Mouse (Mus musculus) limb, embryonic 14.5 days (tissue): ENCODE measurements at regions not wholly inside any gene's neighbourhood (a gene's known extent, or its start where the extent isn't known, plus 50 kb on each side); places are given as distances from the start of the nearest gene placed in this dataset.
A peak's percentile ranks its signal among the peaks of the same experiment; 100 is the strongest.

Experiments used
- ATAC-seq: fragments of 200-750 bp; cut with Nextera tagmentation; 2 replicates; pipeline ENCODE4 v1.8.0; 2017; ENCODE audit warnings: low read depth, moderate number of reproducible peaks, moderate TSS enrichment; ENCODE audit not compliant: low FRiP score
- DNase-seq: peaks from one replicate; pipeline ENCODE4 v3.0.0-alpha.2; 2015; ENCODE audit warnings: low spot score
- H3K27ac ChIP-seq: fragments of 300-500 bp; sonication (generic); replicated peaks from 2 replicates; pipeline ENCODE4 v1.5.1; 2014; ENCODE audit warnings: low read depth, mild to moderate bottlenecking, low read length, moderate library complexity, mixed read lengths
- H3K27me3 ChIP-seq: fragments of 300-500 bp; sonication (generic); 2 replicates; pipeline ENCODE4 v1.6.1; 2014; ENCODE audit warnings: low read length, mixed read lengths; ENCODE audit not compliant: control insufficient read depth, insufficient read depth
- H3K36me3 ChIP-seq: fragments of 300-500 bp; sonication (generic); 2 replicates; pipeline ENCODE4 v1.6.1; 2014; ENCODE audit warnings: mild to moderate bottlenecking, low read length, moderate library complexity, mixed read lengths; ENCODE audit not compliant: control insufficient read depth, insufficient read depth
- H3K4me1 ChIP-seq: fragments of 300-500 bp; sonication (generic); 2 replicates; pipeline ENCODE4 v1.6.1; 2014; ENCODE audit warnings: antibody characterized with exemption, low read length, mixed read lengths; ENCODE audit not compliant: control insufficient read depth, insufficient read depth
- H3K4me2 ChIP-seq: fragments of 300-500 bp; sonication (generic); replicated peaks from 2 replicates; pipeline ENCODE4 v1.6.1; 2014; ENCODE audit warnings: low read depth, mild to moderate bottlenecking, low read length, moderate library complexity; ENCODE audit not compliant: severe bottlenecking
- H3K4me3 ChIP-seq: fragments of 300-500 bp; sonication (generic); replicated peaks from 2 replicates; pipeline ENCODE4 v1.5.1; 2014; ENCODE audit warnings: low read length
- H3K9ac ChIP-seq: fragments of 300-500 bp; sonication (generic); 2 replicates; pipeline ENCODE4 v1.6.1; 2014; ENCODE audit warnings: mild to moderate bottlenecking, low read depth, low read length, moderate library complexity; ENCODE audit not compliant: severe bottlenecking
- H3K9me3 ChIP-seq: fragments of 300-500 bp; sonication (generic); 2 replicates; pipeline ENCODE4 v1.6.1; 2016; ENCODE audit warnings: low read length; ENCODE audit not compliant: control insufficient read depth
- POLR2A ChIP-seq: fragments of 200-500 bp; IDR thresholded peaks from 2 replicates; pipeline ENCODE4 v1.8.0; 2012; ENCODE audit warnings: inconsistent platforms, mild to moderate bottlenecking, moderate library complexity, borderline replicate concordance; ENCODE audit not compliant: insufficient read depth, insufficient read length; ENCODE audit errors: extremely low read depth
- WGBS: fragments of 180-500 bp; shearing (Covaris S2); extraction: QIAGEN DNeasy Blood & Tissue Kit; methylation state at CpG from one replicate; pipeline ENCODE4 v1.1.7; 2014; 5-methylcytosine and 5-hydroxymethylcytosine counted together

DNA sequence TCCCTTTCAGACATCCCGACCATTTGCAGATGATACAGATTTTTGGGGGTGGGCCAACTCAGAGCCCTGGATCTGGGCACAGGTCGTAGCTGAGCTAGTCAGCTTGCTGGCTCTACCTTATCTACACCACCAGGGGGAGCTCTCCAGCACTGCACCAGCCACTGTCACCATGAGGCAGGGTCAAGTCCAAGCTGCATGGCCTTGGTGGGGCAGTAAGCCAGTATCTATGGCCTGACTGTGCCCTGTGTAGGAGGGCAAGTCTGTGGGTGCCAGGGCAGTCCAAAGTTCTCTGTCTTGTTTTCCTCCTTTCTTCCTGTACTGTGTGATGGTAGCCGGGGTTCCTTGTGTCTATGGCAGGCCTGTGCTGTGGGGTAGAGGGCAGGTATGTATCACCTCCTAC is 102.3 kb upstream of the Chmp2b start:
- 0 out of 2 replicates have a peak, but pooled peaks cover 3% of the 10 kb centered on the region for H3K4me1 ChIP-seq
- ATAC-seq = no peak
- DNase-seq = no peak
- no peak overlapping the region for H3K4me3 ChIP-seq
- no peaks in the 10 kb centered on the region for H3K9me3 ChIP-seq
- no peak overlapping the region for H3K4me2 ChIP-seq
- H3K9ac ChIP-seq = no peak overlapping the region
- H3K27me3 ChIP-seq = no peaks in the 10 kb centered on the region
- no peaks in the 10 kb centered on the region for H3K36me3 ChIP-seq
- WGBS = 72% methylated on average over 3 of the region's 3 CpGs
- TF ChIP-seq POLR2A = no peak
- no peak overlapping the region for H3K27ac ChIP-seq

DNA sequence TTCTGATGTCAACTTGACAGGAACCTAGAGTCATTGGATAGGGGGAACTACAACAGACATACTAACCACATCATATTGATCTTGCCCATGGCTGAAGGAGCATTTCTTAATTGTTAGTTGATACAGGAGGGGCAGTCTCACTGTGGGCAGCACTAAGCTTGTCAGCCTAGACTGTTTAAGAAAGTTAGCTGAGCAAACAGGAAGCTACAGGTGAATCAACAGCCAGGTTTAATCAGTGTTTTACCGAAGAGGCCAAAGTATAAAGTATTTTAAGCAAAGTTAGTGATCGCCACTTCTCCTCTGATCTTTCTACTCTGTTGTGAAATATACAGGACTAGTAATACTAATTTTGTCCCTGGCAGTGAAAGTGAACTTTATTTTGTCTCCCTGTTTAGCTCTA is 109.6 kb upstream of the Chmp2b start:
- no peaks in the 10 kb centered on the region for H3K4me1 ChIP-seq
- no peak for TF ChIP-seq POLR2A
- 94% methylated on average over 2 of the region's 2 CpGs for WGBS
- no peaks in the 10 kb centered on the region for H3K27me3 ChIP-seq
- no peak overlapping the region for H3K27ac ChIP-seq
- ATAC-seq (no peak), DNase-seq (no peak)
- no peak overlapping the region for H3K4me3 ChIP-seq
- no peak overlapping the region for H3K4me2 ChIP-seq
- no peaks in the 10 kb centered on the region for H3K9me3 ChIP-seq
- no peak overlapping the region for H3K9ac ChIP-seq
- no peaks in the 10 kb centered on the region for H3K36me3 ChIP-seq

DNA sequence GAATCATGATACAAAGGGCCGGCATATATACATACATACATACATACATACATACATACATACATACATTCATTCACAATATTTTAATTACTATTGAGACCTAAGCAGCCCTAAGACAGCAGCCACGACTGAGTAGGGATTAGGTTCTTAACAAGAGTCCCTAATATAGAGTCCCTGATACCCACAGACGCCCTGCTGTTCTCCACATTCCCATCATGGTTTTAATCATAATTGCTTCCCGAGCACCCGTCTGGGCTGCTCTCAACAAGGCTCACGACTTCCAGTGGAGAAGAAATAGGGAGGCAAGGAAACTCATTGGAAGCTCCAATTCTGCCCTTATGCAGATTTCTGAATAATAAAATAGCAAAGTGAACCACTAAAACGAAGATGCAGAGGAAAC is 120.6 kb upstream of the Chmp2b start:
- Histone ChIP-seq H3K27me3 (no peaks in the 10 kb centered on the region), H3K9ac (no peak overlapping the region), H3K4me3 (no peak overlapping the region), H3K27ac (no peak overlapping the region), H3K9me3 (no peaks in the 10 kb centered on the region), H3K4me1 (no peaks in the 10 kb centered on the region), H3K4me2 (no peak overlapping the region), H3K36me3 (no peaks in the 10 kb centered on the region)
- no peak for ATAC-seq
- 59% methylated on average over 7 of the region's 7 CpGs for whole genome bisulfite sequencing
- no peak for DNase-seq
- no peak for TF ChIP-seq POLR2A

DNA sequence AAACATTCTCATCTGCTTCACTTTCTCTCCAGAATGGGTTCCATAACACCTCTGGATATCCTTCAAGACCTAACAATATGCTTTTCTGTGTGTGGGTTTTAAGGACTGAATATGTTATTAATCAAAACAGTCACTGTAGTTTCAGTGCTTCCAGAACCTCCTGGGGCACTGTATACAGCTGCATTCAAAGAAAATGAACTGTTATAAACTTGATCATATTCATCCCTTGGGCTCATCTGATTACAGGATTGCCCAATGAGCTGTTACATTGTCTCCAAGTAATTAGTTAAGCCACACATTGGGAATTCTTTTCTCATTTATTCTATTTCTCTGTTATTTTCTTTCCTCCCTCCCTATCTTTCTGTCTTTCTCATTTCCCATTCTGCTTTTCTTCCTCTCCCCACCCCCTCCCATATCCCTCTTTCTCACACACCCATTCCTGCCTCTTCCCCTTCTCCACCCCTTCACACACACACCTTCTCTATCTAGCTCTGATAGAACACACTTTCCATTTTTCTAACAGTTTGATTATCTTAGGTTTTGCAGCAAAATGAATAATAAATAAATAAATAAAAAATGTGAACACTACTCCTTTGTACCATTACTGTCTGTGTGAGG is 121.3 kb upstream of the Chmp2b start:
- Histone ChIP-seq H3K36me3 (no peaks in the 10 kb centered on the region), H3K9ac (no peak overlapping the region), H3K27me3 (no peaks in the 10 kb centered on the region), H3K27ac (no peak overlapping the region), H3K4me1 (no peaks in the 10 kb centered on the region), H3K4me2 (no peak overlapping the region), H3K4me3 (no peak overlapping the region), H3K9me3 (no peaks in the 10 kb centered on the region)
- no peak for TF ChIP-seq POLR2A
- DNase-seq (no peak), ATAC-seq (no peak)

DNA sequence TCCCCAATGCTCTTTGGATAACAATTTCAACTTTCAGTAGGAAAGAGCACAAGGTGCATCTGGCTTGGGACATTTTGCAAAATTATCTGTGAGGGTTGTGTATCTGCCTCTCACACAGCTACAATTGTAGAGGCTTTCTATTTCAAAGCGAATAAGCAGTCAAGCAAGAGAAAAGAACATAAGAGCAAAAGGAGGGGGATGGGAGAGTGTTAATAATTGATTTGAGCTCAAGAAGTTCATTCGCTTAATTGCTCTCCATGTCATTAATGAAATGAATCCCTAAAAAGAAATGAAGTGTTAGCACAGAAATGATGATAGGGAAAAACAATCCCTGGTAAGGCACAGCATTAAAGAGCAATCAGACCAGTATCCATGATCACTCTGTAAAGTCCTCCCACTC is 121.4 kb upstream of the Vgll3 start:
- DNase-seq (no peak), ATAC-seq (no peak)
- 92% methylated on average over 2 of the region's 2 CpGs for WGBS
- no peak overlapping the region for H3K4me2 ChIP-seq
- no peak overlapping the region for H3K9ac ChIP-seq
- no peaks in the 10 kb centered on the region for H3K9me3 ChIP-seq
- no peaks in the 10 kb centered on the region for H3K27me3 ChIP-seq
- no peak overlapping the region for H3K27ac ChIP-seq
- no peaks in the 10 kb centered on the region for H3K4me1 ChIP-seq
- no peaks in the 10 kb centered on the region for H3K36me3 ChIP-seq
- H3K4me3 ChIP-seq = no peak overlapping the region
- TF ChIP-seq POLR2A = no peak

DNA sequence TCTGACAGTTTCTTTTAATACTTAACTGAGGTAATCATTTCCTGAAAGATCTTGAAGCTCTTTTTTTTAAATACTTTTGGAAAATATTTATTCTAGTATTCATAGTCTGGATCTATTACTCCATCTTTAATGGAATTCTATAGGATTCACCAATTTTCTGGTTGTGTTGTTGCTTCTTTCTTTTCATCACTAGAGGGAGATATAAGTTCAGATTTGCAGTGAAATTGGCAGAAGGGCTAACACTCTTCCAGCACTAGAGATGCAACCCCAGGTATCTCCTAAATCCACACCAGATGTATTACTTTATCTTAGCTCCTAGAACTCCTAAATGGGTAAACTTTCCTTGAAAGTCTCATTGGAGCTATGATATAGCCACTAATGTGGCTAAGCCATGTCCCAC is 99.4 kb upstream of the Vgll3 start:
- no peaks in the 10 kb centered on the region for H3K36me3 ChIP-seq
- TF ChIP-seq POLR2A = no peak
- H3K27me3 ChIP-seq = no peaks in the 10 kb centered on the region
- DNase-seq (peak; percentile 38), ATAC-seq (no peak)
- H3K4me1 ChIP-seq = no peaks in the 10 kb centered on the region
- H3K9ac ChIP-seq = no peak overlapping the region
- H3K9me3 ChIP-seq = no peaks in the 10 kb centered on the region
- H3K4me3 ChIP-seq = no peak overlapping the region
- no peak overlapping the region for H3K4me2 ChIP-seq
- H3K27ac ChIP-seq = no peak overlapping the region
